Mouse (Mus musculus) hindbrain, embryonic 16.5 days (tissue): ENCODE measurements around the gene Gadd45g. TPM values are rescaled to one million over a fixed set of nuclear protein-coding genes. Genes with fewer than 3 reads are reported as not detected.
A peak's percentile ranks its signal among the peaks of the same experiment; 100 is the strongest.

Experiments used
- ATAC-seq: fragments of 200-750 bp; cut with Nextera tagmentation; 2 replicates; pipeline ENCODE4 v1.8.0; 2017; ENCODE audit warnings: moderate TSS enrichment, moderate library complexity
- H3K27ac ChIP-seq: fragments of 300-500 bp; sonication (generic); 2 replicates; pipeline ENCODE4 v1.5.1; 2014; ENCODE audit warnings: low read depth, mild to moderate bottlenecking, control low read depth, low read length, moderate library complexity
- H3K27me3 ChIP-seq: fragments of 300-500 bp; sonication (generic); replicated peaks from 2 replicates; pipeline ENCODE4 v1.6.1; 2014; ENCODE audit warnings: low read length; ENCODE audit not compliant: control insufficient read depth, insufficient read depth
- H3K36me3 ChIP-seq: fragments of 300-500 bp; sonication (generic); 2 replicates; pipeline ENCODE4 v1.6.1; 2014; ENCODE audit warnings: mild to moderate bottlenecking, low read length, moderate library complexity, mixed read lengths; ENCODE audit not compliant: control insufficient read depth, insufficient read depth
- H3K4me1 ChIP-seq: fragments of 300-500 bp; sonication (generic); 2 replicates; pipeline ENCODE4 v1.6.1; 2014; ENCODE audit warnings: low read depth, low read length; ENCODE audit not compliant: control insufficient read depth, insufficient read depth
- H3K4me2 ChIP-seq: fragments of 300-500 bp; sonication (generic); 2 replicates; pipeline ENCODE4 v1.6.1; 2014; ENCODE audit warnings: mild to moderate bottlenecking, low read length, control low read depth, moderate library complexity
- H3K4me3 ChIP-seq: fragments of 300-500 bp; sonication (generic); 2 replicates; pipeline ENCODE4 v1.5.1; 2014; ENCODE audit warnings: mild to moderate bottlenecking, low read length, control low read depth, moderate library complexity
- H3K9ac ChIP-seq: fragments of 300-500 bp; sonication (generic); 2 replicates; pipeline ENCODE4 v1.6.1; 2014; ENCODE audit warnings: low read depth, mild to moderate bottlenecking, control low read depth, low read length, moderate library complexity
- H3K9me3 ChIP-seq: fragments of 300-500 bp; sonication (generic); 2 replicates; pipeline ENCODE4 v1.6.1; 2014; ENCODE audit warnings: mild to moderate bottlenecking, low read length, moderate library complexity; ENCODE audit not compliant: control insufficient read depth
- WGBS: fragments of 180-500 bp; shearing (Covaris S2); extraction: QIAGEN DNeasy Blood & Tissue Kit; methylation state at CpG from one replicate; pipeline ENCODE4 v1.1.7; 2014; 5-methylcytosine and 5-hydroxymethylcytosine counted together
- polyA plus RNA-seq: library from polyadenylated mRNA; unstranded; fragments of >200 nt; fragmentation: Nextera tagmentation; extraction: Ambion mirVana; gene quantifications from 2 replicates; pipeline ENCODE4 v1.2.1, GENCODE M21; 2015

Gene Gadd45g
- polyA plus RNA-seq, 1 experiment from 2014 or later: 46.4 TPM

- Histone ChIP-seq H3K9ac (peak overlapping the region; percentile 13; the same call in 1 of the 2 replicates), H3K9me3 (no peaks in the 10 kb centered on the region), H3K4me1 (peaks cover 10% of the 10 kb centered on the region; the same call in 1 of the 2 replicates), H3K4me2 (no peak overlapping the region), H3K27me3 (peaks cover 27% of the 10 kb centered on the region), H3K4me3 (no peak overlapping the region), H3K36me3 (no peaks in the 10 kb centered on the region), H3K27ac (no peak overlapping the region)
- WGBS: 12% methylated on average over 12 of the region's 12 CpGs
- ATAC-seq: no peak
Measured at GRCm38 (mm10) chr13:51841541-51842115, 4.8 kb upstream of the Gadd45g start.

- Histone ChIP-seq H3K4me3 (no peak overlapping the region), H3K9ac (no peak overlapping the region), H3K36me3 (no peaks in the 10 kb centered on the region), H3K4me2 (peak overlapping the region; percentile 22; the same call in 1 of the 2 replicates), H3K27me3 (peaks cover 23% of the 10 kb centered on the region), H3K4me1 (peaks cover 14% of the 10 kb centered on the region), H3K27ac (no peak overlapping the region), H3K9me3 (no peaks in the 10 kb centered on the region)
- no peak for ATAC-seq
- WGBS: 3% methylated on average over 5 of the region's 5 CpGs
Measured at GRCm38 (mm10) chr13:51842191-51842590, 4.3 kb upstream of the Gadd45g start.

GRCm38 (mm10) chr13:51842773-51843172, 3.7 kb upstream of the Gadd45g start:
- no peak for ATAC-seq
- no peaks in the 10 kb centered on the region for H3K9me3 ChIP-seq
- H3K4me3 ChIP-seq: no peak overlapping the region
- peaks cover 23% of the 10 kb centered on the region for H3K27me3 ChIP-seq
- H3K36me3 ChIP-seq: no peaks in the 10 kb centered on the region
- 13% methylated on average over 12 of the region's 12 CpGs for WGBS
- H3K4me1 ChIP-seq: peaks cover 14% of the 10 kb centered on the region
- no peak overlapping the region for H3K27ac ChIP-seq
- H3K9ac ChIP-seq: no peak overlapping the region
- peak overlapping the region; percentile 22; the same call in 1 of the 2 replicates for H3K4me2 ChIP-seq

- ATAC-seq: no peak
- peaks cover 18% of the 10 kb centered on the region for H3K27me3 ChIP-seq
- peaks cover 17% of the 10 kb centered on the region for H3K4me1 ChIP-seq
- no peak overlapping the region for H3K9ac ChIP-seq
- H3K36me3 ChIP-seq: no peaks in the 10 kb centered on the region
- no peak overlapping the region for H3K4me2 ChIP-seq
- no peak overlapping the region for H3K4me3 ChIP-seq
- H3K9me3 ChIP-seq: no peaks in the 10 kb centered on the region
- no peak overlapping the region for H3K27ac ChIP-seq
- 65% methylated on average over 4 of the region's 4 CpGs for WGBS
Measured at GRCm38 (mm10) chr13:51843298-51843697, 3.2 kb upstream of the Gadd45g start.

- Histone ChIP-seq H3K4me1 (peaks cover 25% of the 10 kb centered on the region), H3K4me2 (no peak overlapping the region), H3K4me3 (no peak overlapping the region), H3K36me3 (no peaks in the 10 kb centered on the region), H3K9me3 (no peaks in the 10 kb centered on the region), H3K9ac (no peak overlapping the region), H3K27ac (no peak overlapping the region), H3K27me3 (peaks cover 12% of the 10 kb centered on the region)
- no peak for ATAC-seq
- WGBS: 89% methylated on average over 10 of the region's 10 CpGs
Measured at GRCm38 (mm10) chr13:51844118-51844517, 2.4 kb upstream of the Gadd45g start.

- 15% methylated on average over 10 of the region's 10 CpGs for WGBS
- Histone ChIP-seq H3K4me1 (peaks cover 31% of the 10 kb centered on the region), H3K9ac (no peak overlapping the region), H3K27ac (no peak overlapping the region), H3K4me2 (no peak overlapping the region; the same call in 1 of the 2 replicates), H3K27me3 (peaks cover 12% of the 10 kb centered on the region), H3K36me3 (no peaks in the 10 kb centered on the region), H3K9me3 (no peaks in the 10 kb centered on the region), H3K4me3 (no peak overlapping the region)
- no peak for ATAC-seq
Measured at GRCm38 (mm10) chr13:51844661-51845060, 1.8 kb upstream of the Gadd45g start.

- peaks cover 34% of the 10 kb centered on the region for H3K4me1 ChIP-seq
- H3K4me2 ChIP-seq: peak overlapping the region; percentile 96
- H3K27me3 ChIP-seq: peaks cover 9% of the 10 kb centered on the region
- no peaks in the 10 kb centered on the region for H3K9me3 ChIP-seq
- ATAC-seq: no peak
- peak overlapping the region; percentile 68 for H3K4me3 ChIP-seq
- peak overlapping the region; percentile 69; the same call in 1 of the 2 replicates for H3K9ac ChIP-seq
- no peaks in the 10 kb centered on the region for H3K36me3 ChIP-seq
- H3K27ac ChIP-seq: no peak overlapping the region; the same call in 1 of the 2 replicates
- 6% methylated on average over 10 of the region's 10 CpGs for WGBS
Measured at GRCm38 (mm10) chr13:51845072-51845471, 1.4 kb upstream of the Gadd45g start.

GRCm38 (mm10) chr13:51845591-51846191, 787 bp upstream of the Gadd45g start:
- Histone ChIP-seq H3K27me3 (peaks cover 7% of the 10 kb centered on the region), H3K4me3 (peak overlapping the region; percentile 68), H3K4me1 (peaks cover 35% of the 10 kb centered on the region), H3K9me3 (no peaks in the 10 kb centered on the region), H3K9ac (peak overlapping the region; percentile 69), H3K4me2 (peak overlapping the region; percentile 96), H3K27ac (peak overlapping the region; percentile 79), H3K36me3 (no peaks in the 10 kb centered on the region)
- under 1% methylated on average over 40 of the region's 45 CpGs for WGBS
- peak; percentile 38 for ATAC-seq

GRCm38 (mm10) chr13:51846868-51847793, 653 bp downstream of the Gadd45g start:
- Histone ChIP-seq H3K27ac (peak overlapping the region; percentile 83), H3K36me3 (no peaks in the 10 kb centered on the region), H3K27me3 (peaks cover 6% of the 10 kb centered on the region), H3K9me3 (no peaks in the 10 kb centered on the region), H3K4me2 (peak overlapping the region; percentile 96), H3K4me3 (peak overlapping the region; percentile 68), H3K9ac (peak overlapping the region; percentile 79), H3K4me1 (peaks cover 29% of the 10 kb centered on the region)
- ATAC-seq: peak; percentile 40
- WGBS: under 1% methylated on average over 63 of the region's 63 CpGs
